Mouse (Mus musculus) lung, embryonic 15.5 days (tissue): ENCODE data around the gene Tmprss13. TPM values are rescaled to one million over a fixed set of nuclear protein-coding genes. Genes with fewer than 3 reads are reported as not detected.

Experiments used
- ATAC-seq: fragments of 200-750 bp; cut with Nextera tagmentation; 2 replicates; pipeline ENCODE4 v1.8.0; 2017; ENCODE audit warnings: moderate number of reproducible peaks, borderline replicate concordance; ENCODE audit not compliant: low FRiP score, low TSS enrichment; ENCODE audit errors: extremely low read depth
- H3K27ac ChIP-seq: fragments of 300-500 bp; sonication (generic); 2 replicates; pipeline ENCODE4 v1.5.1; 2015; ENCODE audit warnings: moderate library complexity, mild to moderate bottlenecking, inconsistent platforms
- H3K27me3 ChIP-seq: fragments of 300-500 bp; sonication (generic); 2 replicates; pipeline ENCODE4 v1.6.1; 2015; ENCODE audit warnings: inconsistent platforms
- H3K36me3 ChIP-seq: fragments of 300-500 bp; sonication (generic); 2 replicates; pipeline ENCODE4 v1.6.1; 2015; ENCODE audit warnings: inconsistent platforms
- H3K4me1 ChIP-seq: fragments of 300-500 bp; sonication (generic); 2 replicates; pipeline ENCODE4 v1.6.1; 2015; ENCODE audit warnings: inconsistent platforms
- H3K4me2 ChIP-seq: fragments of 300-500 bp; sonication (generic); 2 replicates; pipeline ENCODE4 v1.6.1; 2015; ENCODE audit warnings: inconsistent platforms, mild to moderate bottlenecking, moderate library complexity
- H3K4me3 ChIP-seq: fragments of 300-500 bp; sonication (generic); 2 replicates; pipeline ENCODE4 v1.5.1; 2015; ENCODE audit warnings: mild to moderate bottlenecking, inconsistent platforms
- H3K9ac ChIP-seq: fragments of 300-500 bp; sonication (generic); 2 replicates; pipeline ENCODE4 v1.6.1; 2015; ENCODE audit warnings: inconsistent platforms
- H3K9me3 ChIP-seq: fragments of 300-500 bp; sonication (generic); 2 replicates; pipeline ENCODE4 v1.6.1; 2016; ENCODE audit warnings: inconsistent platforms
- WGBS: fragments of 180-500 bp; shearing (Covaris S2); methylation state at CpG from one replicate; pipeline ENCODE4 v1.1.7; 2015; 5-methylcytosine and 5-hydroxymethylcytosine counted together
- polyA plus RNA-seq: library from polyadenylated mRNA; unstranded; fragments of >200 nt; fragmentation: Nextera tagmentation; extraction: Ambion mirVana; gene quantifications from 2 replicates; pipeline ENCODE4 v1.2.1, GENCODE M21; 2015

The Tmprss13 gene
- polyA plus RNA-seq, 1 experiment from 2014 or later: 0.37 TPM

- Histone ChIP-seq H3K9me3 (no peaks in the 10 kb centered on the region), H3K27me3 (no peaks in the 10 kb centered on the region), H3K4me1 (peaks cover 6% of the 10 kb centered on the region; the same call in 1 of the 2 replicates), H3K36me3 (no peaks in the 10 kb centered on the region), H3K4me3 (no peak overlapping the region), H3K9ac (no peak overlapping the region), H3K4me2 (no peak overlapping the region), H3K27ac (no peak overlapping the region)
- WGBS: 75% methylated on average over 8 of the region's 8 CpGs
- ATAC-seq: no peak
Observed at GRCm38 (mm10) chr9:45301771-45302170, 17.1 kb upstream of the Tmprss13 start.

GRCm38 (mm10) chr9:45306746-45307410 lies 12.0 kb upstream of the Tmprss13 start:
- Histone ChIP-seq H3K4me1 (no peaks in the 10 kb centered on the region), H3K27ac (no peak overlapping the region), H3K9ac (no peak overlapping the region), H3K36me3 (no peaks in the 10 kb centered on the region), H3K27me3 (0 out of 2 replicates have a peak, but pooled peaks cover 3% of the 10 kb centered on the region), H3K4me2 (no peak overlapping the region), H3K9me3 (no peaks in the 10 kb centered on the region), H3K4me3 (no peak overlapping the region)
- ATAC-seq: no peak
- 78% methylated on average over 12 of the region's 12 CpGs for WGBS

GRCm38 (mm10) chr9:45308521-45308920 lies 10.4 kb upstream of the Tmprss13 start:
- Histone ChIP-seq H3K27me3 (0 out of 2 replicates have a peak, but pooled peaks cover 3% of the 10 kb centered on the region), H3K4me3 (no peak overlapping the region), H3K4me1 (no peaks in the 10 kb centered on the region), H3K27ac (no peak overlapping the region), H3K4me2 (no peak overlapping the region), H3K9ac (no peak overlapping the region), H3K9me3 (no peaks in the 10 kb centered on the region), H3K36me3 (no peaks in the 10 kb centered on the region)
- no peak for ATAC-seq
- 82% methylated on average over 5 of the region's 5 CpGs for WGBS

- H3K9me3 ChIP-seq: no peaks in the 10 kb centered on the region
- 0 out of 2 replicates have a peak, but pooled peaks cover under 1% of the 10 kb centered on the region for H3K4me1 ChIP-seq
- 0 out of 2 replicates have a peak, but pooled peaks cover 3% of the 10 kb centered on the region for H3K27me3 ChIP-seq
- ATAC-seq: no peak
- H3K4me2 ChIP-seq: no peak overlapping the region
- H3K9ac ChIP-seq: no peak overlapping the region
- H3K4me3 ChIP-seq: no peak overlapping the region
- 72% methylated on average over 6 of the region's 6 CpGs for WGBS
- H3K27ac ChIP-seq: no peak overlapping the region
- no peaks in the 10 kb centered on the region for H3K36me3 ChIP-seq
Observed at GRCm38 (mm10) chr9:45311858-45312257, 7.0 kb upstream of the Tmprss13 start.

- peaks cover 13% of the 10 kb centered on the region for H3K4me1 ChIP-seq
Observed at GRCm38 (mm10) chr9:45313913-45314312, 5.0 kb upstream of the Tmprss13 start.

GRCm38 (mm10) chr9:45317635-45318034 lies 1.3 kb upstream of the Tmprss13 start:
- H3K4me3 ChIP-seq: no peak overlapping the region
- H3K27ac ChIP-seq: no peak overlapping the region
- no peaks in the 10 kb centered on the region for H3K36me3 ChIP-seq
- 50% methylated on average over 3 of the region's 3 CpGs for WGBS
- ATAC-seq: peak; percentile 72
- no peak overlapping the region for H3K9ac ChIP-seq
- no peak overlapping the region for H3K4me2 ChIP-seq
- no peaks in the 10 kb centered on the region; the same call in 1 of the 2 replicates for H3K27me3 ChIP-seq
- H3K9me3 ChIP-seq: no peaks in the 10 kb centered on the region
- peaks cover 13% of the 10 kb centered on the region for H3K4me1 ChIP-seq

More at GRCm38 (mm10) chr9:45313913-45314312, 5.0 kb upstream of the Tmprss13 start:
- Histone ChIP-seq H3K36me3 (no peaks in the 10 kb centered on the region), H3K9ac (no peak overlapping the region), H3K4me3 (no peak overlapping the region), H3K27ac (no peak overlapping the region), H3K9me3 (no peaks in the 10 kb centered on the region), H3K4me2 (no peak overlapping the region), H3K27me3 (peaks cover 3% of the 10 kb centered on the region; the same call in 1 of the 2 replicates)
- WGBS: 69% methylated on average over 3 of the region's 3 CpGs
- ATAC-seq: no peak

- ATAC-seq: no peak
- Histone ChIP-seq H3K27me3 (no peaks in the 10 kb centered on the region; the same call in 1 of the 2 replicates), H3K4me3 (no peak overlapping the region), H3K4me1 (peaks cover 13% of the 10 kb centered on the region), H3K9me3 (no peaks in the 10 kb centered on the region), H3K4me2 (no peak overlapping the region), H3K9ac (no peak overlapping the region), H3K36me3 (no peaks in the 10 kb centered on the region), H3K27ac (no peak overlapping the region)
- 75% methylated on average over 6 of the region's 6 CpGs for WGBS
Observed at GRCm38 (mm10) chr9:45321465-45321864, 2.6 kb downstream of the Tmprss13 start.

GRCm38 (mm10) chr9:45321946-45322430 lies 3.1 kb downstream of the Tmprss13 start:
- Histone ChIP-seq H3K27ac (no peak overlapping the region), H3K27me3 (no peaks in the 10 kb centered on the region; the same call in 1 of the 2 replicates), H3K4me1 (peaks cover 11% of the 10 kb centered on the region), H3K36me3 (no peaks in the 10 kb centered on the region), H3K4me3 (no peak overlapping the region), H3K9me3 (no peaks in the 10 kb centered on the region), H3K9ac (no peak overlapping the region), H3K4me2 (no peak overlapping the region)
- WGBS: 69% methylated on average over 4 of the region's 4 CpGs
- no peak for ATAC-seq

- H3K27me3 ChIP-seq: no peaks in the 10 kb centered on the region
- no peaks in the 10 kb centered on the region for H3K4me1 ChIP-seq
- H3K9ac ChIP-seq: no peak overlapping the region
- 81% methylated on average over 9 of the region's 9 CpGs for WGBS
- H3K27ac ChIP-seq: no peak overlapping the region
- no peaks in the 10 kb centered on the region for H3K36me3 ChIP-seq
- ATAC-seq: no peak
- H3K4me2 ChIP-seq: no peak overlapping the region
- H3K9me3 ChIP-seq: no peaks in the 10 kb centered on the region
- H3K4me3 ChIP-seq: no peak overlapping the region
Observed at GRCm38 (mm10) chr9:45326390-45326789, 7.5 kb downstream of the Tmprss13 start.

GRCm38 (mm10) chr9:45328263-45328662 lies 9.4 kb downstream of the Tmprss13 start:
- no peak for ATAC-seq
- no peaks in the 10 kb centered on the region for H3K4me1 ChIP-seq
- no peak overlapping the region for H3K4me2 ChIP-seq
- H3K36me3 ChIP-seq: no peaks in the 10 kb centered on the region
- H3K9me3 ChIP-seq: no peaks in the 10 kb centered on the region
- H3K4me3 ChIP-seq: no peak overlapping the region
- H3K27ac ChIP-seq: no peak overlapping the region
- no peaks in the 10 kb centered on the region for H3K27me3 ChIP-seq
- no peak overlapping the region for H3K9ac ChIP-seq
- 69% methylated on average over 4 of the region's 4 CpGs for WGBS

- 87% methylated on average over 6 of the region's 6 CpGs for WGBS
- no peak for ATAC-seq
- no peaks in the 10 kb centered on the region for H3K36me3 ChIP-seq
- H3K9ac ChIP-seq: no peak overlapping the region
- no peaks in the 10 kb centered on the region for H3K4me1 ChIP-seq
- no peak overlapping the region for H3K4me3 ChIP-seq
- no peaks in the 10 kb centered on the region for H3K27me3 ChIP-seq
- no peaks in the 10 kb centered on the region for H3K9me3 ChIP-seq
- H3K4me2 ChIP-seq: no peak overlapping the region
- no peak overlapping the region for H3K27ac ChIP-seq
Observed at GRCm38 (mm10) chr9:45329577-45329976, 10.7 kb downstream of the Tmprss13 start.

GRCm38 (mm10) chr9:45337406-45337805 lies 18.5 kb downstream of the Tmprss13 start:
- no peaks in the 10 kb centered on the region for H3K36me3 ChIP-seq
- H3K4me3 ChIP-seq: no peak overlapping the region
- no peak overlapping the region for H3K27ac ChIP-seq
- no peaks in the 10 kb centered on the region for H3K27me3 ChIP-seq
- 67% methylated on average over 2 of the region's 2 CpGs for WGBS
- no peaks in the 10 kb centered on the region for H3K9me3 ChIP-seq
- no peak overlapping the region for H3K4me2 ChIP-seq
- H3K9ac ChIP-seq: no peak overlapping the region
- H3K4me1 ChIP-seq: no peaks in the 10 kb centered on the region
- ATAC-seq: no peak
